Mouse (Mus musculus): ENCODE results near the gene Csgalnact2.

DNA sequence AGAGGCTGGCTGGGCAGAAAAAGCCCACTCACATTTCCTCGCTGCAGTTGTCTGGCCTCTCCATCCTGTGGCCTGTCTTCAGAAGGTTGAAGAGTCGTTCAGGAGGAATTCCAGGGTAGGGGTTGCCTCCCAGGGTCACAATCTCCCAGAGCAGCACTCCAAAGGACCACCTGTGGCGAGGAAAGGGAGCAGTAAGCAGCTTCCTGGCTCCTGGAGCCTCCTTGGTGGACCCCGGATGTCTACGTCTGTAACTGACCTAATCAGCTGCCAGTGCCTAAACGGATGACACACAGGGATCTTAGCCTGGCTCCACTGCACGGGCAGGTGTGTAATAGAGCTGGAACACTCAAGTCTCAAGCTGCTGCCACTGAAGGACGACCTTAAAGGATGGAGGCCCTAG, 25.8 kb upstream of the Csgalnact2 start:
- TF ChIP-seq CTCF (IDR thresholded peaks at IDR 0.05; ENCODE audit: control insufficient read depth, insufficient read depth, insufficient replicate concordance, low read depth, low read length), result no peak
- TF ChIP-seq POLR2A (IDR thresholded peaks at IDR 0.05; ENCODE audit: control insufficient read depth, low read depth, low read length), result no peak
